Mouse (Mus musculus) naive thymus-derived CD4-positive, alpha-beta T cell, adult 2 months (primary cell): Measurements from ENCODE around the gene Asb2.

Experiments
- DNase-seq: peaks from one replicate; pipeline ENCODE4 v3.0.0-alpha.2; 2011; ENCODE audit warnings: low read depth

Gene Asb2

DNA sequence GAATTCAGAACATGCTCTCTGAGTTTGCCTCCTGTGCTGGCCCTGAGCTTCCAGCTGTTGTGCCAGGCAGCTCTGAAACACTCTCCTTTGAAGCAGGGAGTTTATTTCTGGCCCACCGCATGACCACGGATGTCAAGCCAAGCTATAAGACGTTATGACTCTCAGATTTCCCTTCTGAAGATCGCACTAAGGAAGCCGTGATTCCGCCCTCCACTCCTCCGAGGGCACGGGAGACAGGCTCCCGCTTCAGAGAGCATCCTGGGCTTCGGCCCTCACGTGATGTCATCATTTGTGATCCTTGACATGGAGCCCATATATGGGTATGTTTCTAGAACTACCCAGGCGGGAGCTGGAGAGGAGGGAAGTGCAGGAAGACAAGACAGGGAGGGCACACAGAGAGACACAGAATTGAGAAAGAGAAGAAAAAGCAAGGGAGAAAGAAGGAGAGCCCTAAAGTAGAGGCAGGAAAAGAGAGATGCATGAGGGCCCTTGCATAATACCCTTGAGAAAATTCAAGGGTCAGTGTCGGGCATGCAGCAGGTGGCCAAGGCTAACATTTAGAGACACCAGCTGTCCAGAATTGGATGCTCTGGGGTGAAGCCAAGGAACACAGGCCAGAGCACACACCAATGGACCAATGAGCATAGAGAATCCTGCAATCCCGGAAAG is at the start of gene Asb2:
Gene Asb2, minus strand, starts transcription at position 256 of the 669 bp plus-strand sequence.
- no peak for DNase-seq

GRCm38 (mm10) chr12:103404131-103404530 is 48.3 kb upstream of the Asb2 start:
- DNase-seq, result no peak

DNA sequence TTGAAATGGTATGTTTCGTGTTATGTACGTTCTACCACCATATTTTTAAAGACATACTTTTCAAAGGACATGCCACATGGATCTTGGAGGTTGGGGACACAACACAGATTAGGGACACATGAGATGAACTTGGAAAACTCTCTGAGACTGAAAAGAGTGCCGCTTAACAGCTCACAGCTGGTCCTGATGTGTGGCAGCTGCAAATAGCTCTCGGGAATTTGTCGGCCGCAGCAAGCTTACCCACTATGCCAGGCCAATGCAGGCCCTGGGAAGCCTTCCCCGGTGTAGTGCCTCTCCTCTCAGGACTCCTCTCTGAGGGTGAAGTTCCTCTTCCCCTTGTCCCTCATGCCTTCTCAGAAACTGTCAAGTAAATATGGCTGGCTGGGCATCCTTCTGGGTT is 41.0 kb upstream of the Asb2 start:
- DNase-seq, result no peak

DNA sequence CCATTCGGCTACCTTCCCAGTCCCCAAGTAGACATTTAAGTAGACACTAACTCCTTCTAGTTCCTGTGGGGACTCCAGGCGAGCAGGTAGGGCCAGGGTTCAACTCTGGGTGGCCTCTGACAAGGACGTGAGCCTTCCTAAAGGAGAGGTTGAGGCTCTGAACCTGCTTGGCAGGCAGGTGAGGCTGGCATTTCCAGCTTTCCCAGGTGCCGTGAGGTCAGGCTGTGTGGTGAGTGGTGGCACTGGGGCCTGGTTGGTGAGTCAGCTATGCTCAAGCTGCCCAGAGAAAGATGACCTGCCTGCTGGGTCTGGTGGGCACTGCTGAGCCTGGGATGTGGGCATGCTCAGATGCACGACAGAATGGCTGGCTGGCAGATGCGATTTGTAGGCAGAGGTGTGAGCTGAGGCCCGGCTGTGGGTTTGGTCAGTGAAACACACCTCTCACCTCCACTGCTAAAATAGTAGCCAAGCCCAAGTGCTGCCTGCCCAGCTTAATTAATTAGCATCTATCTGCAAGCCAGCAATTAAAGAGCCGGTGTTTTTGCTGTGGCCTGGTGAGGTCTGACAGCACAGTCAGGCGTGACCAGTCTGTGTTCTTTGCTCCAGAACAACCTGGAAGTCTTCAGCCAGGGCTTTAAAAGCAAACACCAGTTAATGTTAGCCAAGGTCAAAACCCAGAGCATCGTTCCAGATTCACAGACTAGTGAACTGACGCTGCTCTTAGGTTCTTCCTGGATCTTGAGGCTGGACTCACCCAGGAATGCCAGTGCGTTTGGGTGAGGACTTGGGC is 39.9 kb upstream of the Asb2 start:
- no peak for DNase-seq

DNA sequence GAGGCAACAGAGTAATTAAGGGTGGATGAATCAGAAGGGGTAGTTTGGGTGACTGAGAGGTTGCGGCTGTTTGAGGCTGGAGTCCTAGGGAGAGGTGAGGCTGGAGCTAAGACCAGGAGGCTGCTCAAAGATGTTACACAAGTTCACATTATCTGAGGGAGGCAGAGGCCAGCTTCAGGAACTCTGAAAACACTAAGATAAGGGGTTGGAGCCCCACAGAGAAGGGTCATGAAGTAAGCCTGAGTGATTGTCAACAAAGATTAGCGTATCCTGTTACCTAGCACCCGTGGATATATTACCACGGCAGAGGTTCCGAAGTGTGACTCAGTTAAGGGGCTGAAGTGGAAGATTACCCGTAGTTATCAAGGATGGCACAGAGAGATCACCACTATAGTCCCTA is 37.7 kb upstream of the Asb2 start:
- no peak for DNase-seq

- DNase-seq, result no peak
Observed at GRCm38 (mm10) chr12:103391098-103391497, 35.3 kb upstream of the Asb2 start.

GRCm38 (mm10) chr12:103389982-103390381 is 34.2 kb upstream of the Asb2 start:
- no peak for DNase-seq

DNA sequence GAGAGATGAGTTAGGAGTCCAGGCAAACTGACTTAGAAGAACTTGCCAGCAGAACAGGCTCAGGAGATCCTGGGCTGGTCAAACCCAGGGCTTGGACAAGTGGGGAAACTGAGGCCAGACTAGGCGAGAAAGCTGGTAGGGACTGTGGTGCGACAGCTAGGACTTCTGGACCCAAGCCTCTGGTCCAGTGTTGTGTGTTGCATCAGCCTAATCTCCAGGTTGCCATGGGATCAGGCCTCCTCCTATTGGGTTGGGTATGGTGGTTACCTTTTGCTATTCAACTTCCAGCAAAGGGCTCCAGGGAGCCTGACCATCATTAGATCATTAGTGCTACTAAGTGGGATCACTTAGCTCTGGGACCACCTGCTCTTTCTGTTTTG is 33.5 kb upstream of the Asb2 start:
- DNase-seq, result no peak

DNA sequence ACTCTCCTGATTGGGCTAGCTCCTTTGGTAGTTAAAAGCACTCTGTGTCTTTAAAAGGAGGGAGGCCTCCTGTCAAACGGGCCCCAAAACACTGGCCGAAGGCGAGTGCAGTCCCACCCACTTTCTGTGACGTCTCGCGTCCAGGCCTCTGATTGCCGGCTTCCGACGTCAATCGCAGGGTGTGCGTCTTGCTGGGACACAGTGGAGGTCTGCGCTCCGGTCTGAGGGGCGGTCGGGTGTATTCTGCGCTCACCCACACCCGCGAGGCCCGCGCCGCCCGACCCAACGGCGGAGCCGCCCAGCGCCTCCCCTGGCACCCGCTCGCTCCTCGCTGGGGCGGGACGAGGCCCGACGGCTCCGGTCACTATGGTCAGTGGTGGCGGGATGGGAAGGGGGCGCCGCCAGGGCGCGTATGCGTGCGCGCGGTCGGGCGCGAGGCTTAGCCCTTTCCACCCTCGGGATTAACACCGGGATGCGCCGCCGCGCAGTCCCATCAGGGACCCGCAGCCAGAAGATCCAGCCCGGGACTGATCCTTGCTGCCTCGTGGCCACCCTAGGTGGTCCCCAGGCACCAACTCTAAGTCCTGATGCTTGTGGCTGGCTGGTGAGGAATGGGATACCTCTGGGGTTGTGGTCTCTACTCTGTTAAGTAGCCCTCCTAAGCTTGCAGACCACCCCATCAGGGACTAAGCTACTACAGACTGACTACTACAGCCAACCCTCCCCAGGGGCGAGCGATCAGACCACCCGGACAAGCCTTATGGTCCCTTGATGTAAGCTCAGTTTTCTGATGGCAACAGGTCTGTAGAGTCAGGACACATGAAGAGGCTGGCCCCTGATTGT is 32.9 kb upstream of the Asb2 start, which contains the start of gene Otub2:
Gene Otub2, plus strand, starts transcription at position 178 of the 843 bp plus-strand sequence.
- DNase-seq, result peak; percentile 70

DNA sequence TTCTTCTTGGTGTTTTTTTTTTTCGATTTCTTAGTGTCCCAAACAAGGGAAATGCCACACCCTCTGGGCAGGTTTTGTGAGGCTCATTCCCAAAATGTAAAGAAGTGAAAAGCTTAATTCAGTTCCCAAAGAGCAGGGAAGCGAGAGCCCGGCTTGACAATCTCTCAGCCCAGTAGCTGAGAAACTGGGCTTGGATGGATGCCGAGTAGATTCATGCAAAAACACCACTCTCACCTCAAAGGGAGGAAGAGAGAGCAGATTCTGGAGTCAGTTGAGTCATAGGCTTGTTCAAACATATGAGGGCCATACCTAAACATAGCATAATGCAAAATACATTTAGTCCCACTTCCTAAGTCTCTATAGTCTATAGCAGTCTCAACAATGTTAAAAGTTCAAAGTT is 24.4 kb upstream of the Asb2 start:
- no peak for DNase-seq

GRCm38 (mm10) chr12:103376774-103377173 is 21.0 kb upstream of the Asb2 start:
- no peak for DNase-seq

- no peak for DNase-seq
Observed at GRCm38 (mm10) chr12:103376124-103376523, 20.3 kb upstream of the Asb2 start.

- no peak for DNase-seq
Observed at GRCm38 (mm10) chr12:103373530-103374236, 17.9 kb upstream of the Asb2 start.

- DNase-seq, result peak; percentile 73
Observed at GRCm38 (mm10) chr12:103371711-103372110, 15.9 kb upstream of the Asb2 start.

- no peak for DNase-seq
Observed at GRCm38 (mm10) chr12:103370861-103371260, 15.1 kb upstream of the Asb2 start.

DNA sequence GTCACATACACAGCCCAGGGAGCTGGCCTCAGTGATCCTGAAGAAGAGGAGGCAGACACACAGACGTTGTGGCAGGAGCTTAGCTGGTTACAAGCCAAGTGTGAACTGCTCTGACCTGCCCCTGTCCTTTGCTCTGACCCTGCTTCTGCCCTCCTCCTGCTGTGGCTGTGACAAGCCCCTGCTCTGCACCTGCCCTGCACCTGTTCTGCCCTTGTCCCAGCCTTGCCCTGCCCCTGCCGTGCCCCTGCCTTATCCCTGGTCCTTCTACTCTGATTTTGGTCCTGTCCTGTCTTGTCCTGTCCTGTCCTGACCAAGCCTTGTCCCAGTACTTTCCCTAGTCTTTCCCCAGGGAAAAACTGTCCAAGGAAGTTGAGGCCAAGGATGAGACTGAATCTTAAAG is 13.0 kb upstream of the Asb2 start:
- no peak for DNase-seq

DNA sequence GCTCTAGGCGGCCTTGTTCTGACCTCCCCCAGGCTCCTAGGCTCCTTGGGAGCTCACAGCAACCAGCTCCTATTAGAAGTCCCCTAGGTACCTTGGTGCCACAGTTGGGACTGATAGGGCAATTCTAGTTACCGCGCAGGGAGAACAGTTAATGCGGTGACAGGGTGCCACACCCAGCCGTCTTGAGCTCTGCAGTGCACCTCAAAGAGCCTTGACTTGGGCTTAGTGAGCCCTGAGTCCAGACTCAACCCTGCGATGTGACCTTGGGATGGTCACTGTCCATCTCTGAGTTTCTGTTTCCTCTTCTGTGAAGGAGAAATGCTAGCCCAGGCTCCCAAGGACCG is 12.5 kb upstream of the Asb2 start:
- DNase-seq, result no peak

- DNase-seq, result peak; percentile 68
Observed at GRCm38 (mm10) chr12:103367620-103368325, 12.0 kb upstream of the Asb2 start.

- no peak for DNase-seq
Observed at GRCm38 (mm10) chr12:103367171-103367570, 11.4 kb upstream of the Asb2 start.

- DNase-seq, result no peak
Observed at GRCm38 (mm10) chr12:103362336-103362735, 6.5 kb upstream of the Asb2 start.

GRCm38 (mm10) chr12:103361539-103362307 is 5.9 kb upstream of the Asb2 start:
- no peak for DNase-seq
